Mouse (Mus musculus) spleen, postnatal 36 days (tissue): ENCODE results near the gene Bcorl1.
"Not testable (repeated sequence)": the region's sequence is repeated elsewhere in the genome, so short reads cannot be mapped to it uniquely, and the experiment has no call there.

Source experiments
- DNase-seq, 2 experiments: peaks; one replicate each; pipeline ENCODE4 v3.0.0; 2022; ENCODE audit warnings: low spot score in 2 of 2, mixed read lengths in 1 of 2

The Bcorl1 gene

GRCm38 (mm10) chrX:48389380-48389779, 48.2 kb downstream of the Bcorl1 start:
- no peak for DNase-seq

DNA sequence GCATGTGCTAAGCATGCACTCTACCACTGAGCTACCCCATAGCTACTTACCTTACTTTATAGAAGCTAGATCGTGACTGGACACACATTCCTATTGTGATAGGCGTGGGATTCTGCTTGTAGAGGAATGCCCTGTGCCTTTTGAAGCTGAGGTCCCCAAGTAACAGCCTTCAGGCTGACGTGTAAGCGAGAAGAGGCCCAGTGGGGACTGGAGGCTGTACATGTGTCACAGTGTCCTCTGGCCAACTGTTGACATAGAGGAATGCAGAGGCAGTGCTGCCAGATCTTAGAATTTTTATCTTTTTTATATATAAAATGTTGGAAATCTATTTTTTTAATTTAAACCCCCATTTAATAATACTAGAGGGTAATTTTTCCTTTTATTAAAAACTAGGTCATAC, 58.8 kb downstream of the Bcorl1 start:
- no peak for DNase-seq

DNA sequence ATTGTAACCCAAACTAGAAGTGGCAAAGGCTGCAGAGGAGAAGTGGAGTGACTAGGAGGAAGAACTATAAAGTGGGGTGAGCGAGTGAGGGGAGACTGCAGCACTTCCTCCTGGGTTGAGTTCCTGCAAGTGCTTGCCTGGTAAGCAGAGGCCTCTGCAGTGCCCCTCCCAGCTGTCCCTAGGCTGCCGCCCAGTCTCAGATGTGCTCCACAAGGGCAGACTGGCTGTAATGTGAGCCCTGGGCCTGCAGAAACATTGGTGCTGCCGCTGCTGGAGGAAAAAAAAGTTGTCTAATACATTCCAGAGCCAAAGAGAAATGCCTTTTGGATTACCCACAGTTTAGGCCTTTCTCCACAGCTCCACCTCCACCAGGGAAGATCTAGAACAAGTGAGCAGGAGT, 64.0 kb downstream of the Bcorl1 start:
- no peak for DNase-seq

GRCm38 (mm10) chrX:48409611-48410387, 68.6 kb downstream of the Bcorl1 start:
- DNase-seq = peak; percentile 75 to 77

- DNase-seq = no peak
Observed at GRCm38 (mm10) chrX:48410388-48410776, 69.2 kb downstream of the Bcorl1 start.

- no peak for DNase-seq
Observed at GRCm38 (mm10) chrX:48412629-48413028, 71.5 kb downstream of the Bcorl1 start.

DNA sequence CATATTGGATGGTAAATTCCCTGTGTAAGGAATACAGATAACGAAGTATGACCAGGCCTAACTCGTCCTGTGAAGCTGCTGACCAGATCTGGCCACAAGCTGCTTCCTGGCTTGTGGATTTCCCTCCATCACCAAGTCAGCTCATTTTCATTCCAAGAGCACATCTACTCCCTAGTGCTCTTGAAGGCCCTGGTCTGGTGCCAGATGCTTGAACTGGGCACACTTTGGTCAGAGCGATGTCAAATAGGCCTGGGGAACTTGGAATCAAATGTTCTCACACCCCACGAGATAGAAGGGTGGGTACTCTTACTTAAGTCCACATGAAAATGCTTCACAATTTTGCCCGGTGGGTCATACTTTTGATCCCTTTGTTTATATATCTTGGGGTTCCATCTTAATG, 73.1 kb downstream of the Bcorl1 start:
- DNase-seq = no peak

- no peak for DNase-seq
Observed at GRCm38 (mm10) chrX:48418417-48418816, 77.3 kb downstream of the Bcorl1 start.

- DNase-seq = peak; percentile 56 to 59
Observed at GRCm38 (mm10) chrX:48422986-48423385, 81.8 kb downstream of the Bcorl1 start.

DNA sequence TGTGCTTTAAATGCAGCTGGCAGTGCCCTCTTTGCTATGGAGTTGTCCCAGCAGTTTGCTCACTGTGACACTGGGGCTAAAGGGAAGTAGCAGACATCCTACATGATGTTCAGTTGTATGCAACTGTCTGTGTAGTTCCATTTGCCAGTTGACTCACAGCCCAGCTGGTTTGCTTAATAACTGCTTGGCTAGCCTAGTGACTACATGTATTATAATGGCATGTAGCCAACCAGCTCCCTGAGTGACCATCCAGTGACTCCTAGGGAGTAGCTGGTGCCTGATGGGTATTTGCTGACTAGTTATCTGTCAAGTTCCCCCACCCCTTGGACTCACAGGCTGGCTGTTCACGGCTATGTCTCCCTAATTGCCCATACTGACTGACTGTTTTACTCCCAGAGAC, 82.5 kb downstream of the Bcorl1 start:
- no peak for DNase-seq

DNA sequence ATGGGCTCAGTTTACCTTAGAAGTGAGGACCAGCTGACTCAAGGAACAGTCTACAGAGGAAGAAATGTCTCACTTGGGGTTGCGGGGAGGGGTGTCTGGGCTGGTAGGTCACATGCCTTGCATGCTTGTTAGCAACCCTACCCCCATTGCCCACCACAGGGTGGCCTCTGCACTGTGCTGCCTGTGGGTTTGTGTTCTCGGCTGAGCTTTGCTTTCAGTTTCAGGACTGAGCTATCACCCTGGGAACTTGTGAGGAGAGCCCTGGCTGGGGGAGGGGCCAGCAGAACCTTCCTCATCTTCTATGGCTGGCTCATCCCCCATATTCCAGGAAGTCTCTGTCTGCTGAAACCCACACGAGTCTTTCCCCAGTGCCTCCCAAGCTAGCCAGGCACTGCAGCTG, 83.4 kb downstream of the Bcorl1 start:
- peak; percentile 81 to 83 for DNase-seq

GRCm38 (mm10) chrX:48425280-48425679, 84.1 kb downstream of the Bcorl1 start:
- DNase-seq = peak; percentile 66 to 74

DNA sequence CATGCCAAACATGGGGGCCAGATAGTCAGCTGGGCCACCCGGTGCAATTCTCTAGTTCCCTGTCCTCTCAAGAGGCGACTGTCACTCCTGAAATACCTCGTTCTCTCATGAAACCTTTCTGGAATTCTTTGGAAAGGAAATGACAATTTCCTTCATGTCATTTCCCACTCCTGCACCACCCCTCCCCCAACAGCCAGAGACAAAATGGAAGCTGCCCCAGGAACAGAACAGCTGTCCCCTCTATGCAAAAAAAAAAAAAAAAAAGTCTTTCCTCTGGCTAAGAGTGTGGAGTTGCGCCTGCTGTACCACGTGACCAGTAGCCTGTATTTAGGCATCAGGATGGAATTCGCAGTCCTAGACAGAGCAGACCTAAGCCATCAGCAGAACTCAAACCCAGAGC, 87.1 kb downstream of the Bcorl1 start:
- DNase-seq = no peak

DNA sequence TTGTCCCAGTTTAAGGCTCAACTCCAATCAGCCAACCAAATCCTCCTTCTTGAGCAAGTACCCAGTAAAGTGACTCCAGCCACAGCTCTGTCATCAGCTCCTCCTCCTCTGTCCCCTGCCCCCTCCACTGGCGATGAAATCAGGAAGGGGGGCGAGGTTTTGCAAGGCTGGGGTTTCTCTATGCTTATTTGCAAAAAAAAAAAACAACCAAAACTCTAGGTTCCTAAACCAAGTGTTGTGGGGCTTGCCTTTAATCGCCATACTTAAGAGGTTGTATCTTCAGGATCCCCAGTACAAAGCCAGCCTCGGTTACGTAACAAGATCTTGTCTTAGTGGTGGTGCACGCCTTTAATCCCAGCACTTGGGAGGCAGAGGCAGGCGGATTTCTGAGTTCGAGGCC, 87.5 kb downstream of the Bcorl1 start:
- DNase-seq = peak in 1 of 2 experiments; percentile 38

DNA sequence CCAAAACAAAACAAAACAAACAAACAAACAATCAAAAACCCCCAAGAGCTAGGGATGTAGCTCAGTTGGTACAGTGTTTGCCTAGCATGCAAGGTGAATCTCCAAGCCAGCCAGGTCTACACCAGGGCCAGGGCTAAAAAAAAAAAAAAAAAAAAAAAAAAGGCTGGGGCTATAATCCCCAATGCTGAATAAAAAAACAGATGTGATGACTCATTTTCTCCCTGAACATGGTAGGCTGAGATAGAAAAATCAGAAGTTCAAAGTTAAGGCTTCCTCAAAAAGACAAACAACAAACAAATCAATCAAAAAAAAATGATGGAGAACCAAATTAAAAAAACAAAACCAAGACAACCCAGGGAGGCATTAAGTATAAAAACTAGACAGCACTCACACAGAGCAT, 87.9 kb downstream of the Bcorl1 start:
- DNase-seq = no peak

- DNase-seq = peak; percentile 68 to 70
Observed at GRCm38 (mm10) chrX:48429538-48429937, 88.4 kb downstream of the Bcorl1 start.

DNA sequence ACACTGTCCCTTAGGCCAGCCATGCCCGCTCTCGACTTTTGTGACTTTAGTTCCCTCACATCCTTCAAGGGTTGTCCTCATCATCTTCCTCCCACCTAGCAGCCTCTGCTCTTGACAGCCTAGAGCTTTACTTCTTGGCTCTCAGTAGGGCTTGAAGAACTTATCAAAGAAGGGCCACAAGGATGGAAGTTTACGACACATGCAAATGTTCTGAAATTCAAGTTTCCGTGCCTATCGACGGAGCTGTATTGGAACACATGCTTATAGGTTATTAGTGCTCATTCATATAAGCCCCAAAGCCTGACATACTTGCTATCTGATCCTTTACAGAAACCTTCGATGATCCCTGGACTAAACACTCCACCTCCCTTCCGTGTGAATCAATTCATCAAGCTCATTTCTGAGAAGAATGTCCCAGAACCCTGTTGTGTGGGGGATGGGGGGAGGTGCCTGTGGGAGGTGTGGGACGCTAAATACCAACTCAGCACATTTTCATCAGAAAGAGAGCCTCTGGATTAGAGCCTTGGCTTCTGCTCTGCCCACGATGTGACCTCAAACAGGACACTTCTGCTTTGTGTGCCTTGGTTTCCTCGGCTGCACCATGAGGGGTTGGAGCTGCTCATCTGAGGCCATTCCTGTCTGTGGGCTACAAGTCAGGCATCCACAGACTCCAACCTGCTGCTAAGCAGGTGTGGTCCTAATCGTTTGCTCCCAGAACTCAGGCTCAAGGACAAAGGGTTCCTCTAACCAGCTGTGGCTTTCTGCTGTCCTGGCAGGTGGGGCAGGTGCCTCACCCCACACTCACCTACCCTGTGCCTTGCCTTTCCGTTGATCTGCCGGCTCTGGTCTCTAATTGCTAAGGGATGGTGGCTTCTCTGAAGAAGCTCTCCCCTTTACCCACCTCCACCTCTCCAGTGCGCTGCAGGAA, 91.7 kb downstream of the Bcorl1 start:
- peak in 1 of 2 experiments; percentile 29 for DNase-seq

- DNase-seq = peak; percentile 91 to 92
Observed at GRCm38 (mm10) chrX:48433527-48433899, 92.4 kb downstream of the Bcorl1 start.

DNA sequence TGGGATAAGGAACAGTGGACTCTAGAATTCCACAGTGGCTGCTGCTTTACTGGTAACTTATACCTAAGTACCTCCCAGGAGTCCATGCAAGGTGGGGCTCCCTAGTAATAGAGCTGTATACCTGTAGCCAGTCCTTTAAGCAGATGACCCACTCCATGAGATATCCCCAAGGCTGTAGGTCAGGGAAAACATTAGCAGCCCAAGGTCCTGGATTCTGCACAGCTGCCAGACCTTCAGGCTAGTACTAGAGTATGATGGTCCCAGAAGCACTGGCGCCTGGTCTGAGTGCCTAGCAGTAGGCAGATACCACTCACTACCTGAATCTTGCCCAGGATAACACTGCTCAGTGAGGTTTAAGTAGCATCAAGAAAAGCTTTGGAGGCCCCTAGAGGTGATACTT, 93.1 kb downstream of the Bcorl1 start:
- DNase-seq = no peak

GRCm38 (mm10) chrX:48435477-48435900, 94.3 kb downstream of the Bcorl1 start:
- DNase-seq = peak; percentile 30 to 36

DNA sequence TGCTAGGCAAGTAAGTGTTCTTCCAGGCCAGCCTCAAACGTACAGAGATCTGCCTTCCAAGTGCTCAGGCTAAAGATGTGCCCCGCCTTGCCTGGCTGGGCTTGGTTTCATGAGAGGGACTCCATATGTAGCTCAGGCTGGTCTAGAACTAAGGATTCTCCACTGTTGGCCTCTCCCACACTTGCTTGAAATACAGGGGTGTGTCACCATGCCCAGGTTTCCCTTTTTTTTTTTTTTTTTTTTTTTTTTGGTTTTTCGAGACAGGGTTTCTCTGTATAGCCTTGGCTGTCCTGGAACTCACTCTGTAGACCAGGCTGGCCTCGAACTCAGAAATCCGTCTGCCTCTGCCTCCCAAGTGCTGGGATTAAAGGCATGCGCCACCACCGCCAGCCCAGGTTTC, 94.9 kb downstream of the Bcorl1 start:
- DNase-seq = not testable (repeated sequence)

DNA sequence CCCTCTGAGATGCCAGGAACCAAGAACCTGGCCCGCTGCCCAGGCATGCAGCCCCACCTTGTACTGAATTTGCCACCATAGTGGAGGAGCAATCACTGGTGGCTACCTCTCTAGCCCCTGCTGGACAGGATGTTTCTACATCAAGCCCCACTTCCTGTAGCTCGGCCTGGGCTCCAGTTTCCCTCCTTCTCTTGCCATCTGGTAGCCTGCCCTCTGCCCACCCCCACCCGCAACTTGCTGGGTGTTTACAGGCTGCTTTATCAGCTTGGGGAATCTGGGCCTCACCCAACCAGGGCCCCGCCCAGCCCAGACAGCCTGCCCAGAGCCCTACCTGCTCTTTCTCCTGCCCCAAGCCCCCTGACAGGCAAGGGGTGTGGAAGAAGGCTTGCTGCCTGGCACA, 97.9 kb downstream of the Bcorl1 start:
- DNase-seq = peak; percentile 36 to 54

GRCm38 (mm10) chrX:48441548-48441947, 100.4 kb downstream of the Bcorl1 start:
- peak in 1 of 2 experiments; percentile 31 for DNase-seq
